Mouse (Mus musculus): ENCODE data around the gene Mia.

Gene Mia

DNA sequence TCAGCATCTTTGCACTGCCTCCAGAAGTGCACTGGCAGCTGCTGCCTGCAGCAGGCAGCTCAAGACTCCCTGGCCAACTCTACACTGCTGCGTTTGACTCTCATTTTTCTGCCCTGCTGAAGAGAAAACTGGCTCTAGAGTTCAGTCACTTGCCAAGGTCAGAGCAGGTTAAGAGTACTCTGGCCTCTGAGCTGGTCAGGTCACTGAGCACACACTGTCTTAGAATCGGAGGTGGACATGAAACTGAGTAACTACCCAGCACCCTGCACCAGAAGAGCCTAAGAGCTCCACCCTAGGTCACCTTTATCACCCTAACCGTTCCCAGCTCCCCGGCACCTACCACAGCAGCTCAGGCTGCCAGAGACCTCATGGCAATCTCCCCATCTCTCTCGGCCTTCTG, 5.0 kb upstream of the Mia start:
- no peak for DNase-seq (ENCODE audit: low spot score in 2 of 2)

DNA sequence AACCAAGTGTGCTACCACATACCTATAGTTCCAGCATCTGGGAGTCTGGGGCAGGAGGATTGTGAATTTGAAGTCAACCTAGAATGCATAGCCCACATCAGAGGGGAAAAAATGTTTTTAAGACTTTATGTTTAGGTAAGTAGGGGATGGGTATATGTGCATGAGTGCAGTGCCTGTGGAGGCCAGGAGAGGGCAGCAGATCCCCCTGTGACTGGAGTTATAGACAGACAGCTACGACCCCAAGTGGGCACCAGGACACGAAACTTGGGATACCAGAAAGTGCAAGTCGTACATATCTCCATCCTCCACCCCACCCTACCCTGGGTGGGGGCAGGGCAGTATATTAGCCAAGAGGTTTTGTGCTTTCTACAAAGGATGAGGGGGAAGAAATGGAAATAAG, 4.0 kb upstream of the Mia start:
- no peak for DNase-seq (ENCODE audit: low spot score in 2 of 2)

DNA sequence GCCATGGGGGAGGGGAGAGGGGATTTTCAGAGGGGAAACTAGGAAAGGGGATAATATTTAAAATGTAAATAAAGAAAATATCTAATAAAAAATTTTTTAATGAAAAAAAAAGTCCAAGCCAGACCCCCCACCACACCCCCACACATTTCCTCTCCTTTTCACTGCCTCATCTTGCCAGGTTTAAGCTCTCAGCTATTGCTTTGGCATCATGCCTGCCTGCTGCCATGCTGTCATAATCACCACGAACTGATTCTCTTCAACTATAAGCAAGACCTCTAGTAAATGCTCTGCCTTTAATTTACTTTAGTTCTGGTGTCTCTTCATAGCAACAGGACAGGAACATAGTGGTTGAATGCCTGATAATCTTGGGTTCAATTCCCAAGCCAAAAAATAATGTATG, 1.5 kb upstream of the Mia start:
- no peak for DNase-seq (ENCODE audit: low spot score in 2 of 2)

DNA sequence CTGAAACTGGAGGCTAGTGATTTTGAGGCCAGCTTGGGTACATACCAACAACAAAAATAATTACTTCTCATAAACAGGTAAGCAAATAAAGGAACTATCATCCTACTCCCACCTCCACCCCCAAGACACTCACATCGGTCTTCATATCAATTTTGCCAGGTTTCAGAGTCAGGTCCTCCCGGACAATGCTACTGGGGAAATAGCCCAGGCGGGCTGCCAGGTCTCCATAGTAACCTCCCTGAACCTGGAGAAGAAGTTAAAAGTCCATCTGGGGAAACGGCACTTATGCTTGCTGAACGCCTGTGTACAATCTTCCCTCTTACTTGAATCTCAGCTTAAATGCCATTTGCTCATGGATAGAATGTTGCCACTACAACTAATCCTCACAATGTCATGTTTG, 921 bp downstream of the Mia start:
- peak; percentile 55 to 58 for DNase-seq (ENCODE audit: low spot score in 2 of 2)

DNA sequence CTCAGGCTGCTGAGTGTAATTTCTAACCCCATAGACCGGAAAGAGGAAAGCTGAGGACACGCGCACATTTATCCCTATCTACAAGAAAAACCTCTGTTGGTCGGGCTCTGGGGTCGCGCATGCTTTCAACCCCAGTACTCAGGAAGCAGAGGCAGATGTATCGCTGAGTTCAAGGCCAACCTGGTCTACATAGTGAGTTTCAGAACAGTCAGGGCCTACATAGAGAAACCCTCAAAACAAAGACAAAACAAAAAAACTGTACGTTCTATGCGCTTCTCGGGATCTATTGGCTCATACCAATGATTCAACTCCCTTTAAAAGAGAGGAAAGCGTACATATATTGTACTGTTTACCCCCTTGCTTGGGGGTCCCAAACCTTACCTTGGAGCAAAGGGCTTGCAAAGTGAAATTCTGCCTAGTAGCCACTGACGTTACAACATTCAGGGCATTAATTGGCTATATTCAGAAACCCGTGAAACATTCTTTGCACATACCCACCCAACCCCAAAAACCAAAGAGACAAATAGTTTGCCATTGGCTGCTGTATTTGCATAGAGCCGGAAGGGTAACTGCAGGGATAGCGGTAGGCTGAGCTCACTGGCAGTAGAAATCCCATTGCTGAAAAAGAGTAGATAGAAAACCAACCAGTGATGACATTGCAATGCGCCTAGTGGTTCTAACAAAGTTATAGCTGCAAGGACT, 1.6 kb downstream of the Mia start:
- DNase-seq (ENCODE audit: low spot score in 2 of 2), result no peak

DNA sequence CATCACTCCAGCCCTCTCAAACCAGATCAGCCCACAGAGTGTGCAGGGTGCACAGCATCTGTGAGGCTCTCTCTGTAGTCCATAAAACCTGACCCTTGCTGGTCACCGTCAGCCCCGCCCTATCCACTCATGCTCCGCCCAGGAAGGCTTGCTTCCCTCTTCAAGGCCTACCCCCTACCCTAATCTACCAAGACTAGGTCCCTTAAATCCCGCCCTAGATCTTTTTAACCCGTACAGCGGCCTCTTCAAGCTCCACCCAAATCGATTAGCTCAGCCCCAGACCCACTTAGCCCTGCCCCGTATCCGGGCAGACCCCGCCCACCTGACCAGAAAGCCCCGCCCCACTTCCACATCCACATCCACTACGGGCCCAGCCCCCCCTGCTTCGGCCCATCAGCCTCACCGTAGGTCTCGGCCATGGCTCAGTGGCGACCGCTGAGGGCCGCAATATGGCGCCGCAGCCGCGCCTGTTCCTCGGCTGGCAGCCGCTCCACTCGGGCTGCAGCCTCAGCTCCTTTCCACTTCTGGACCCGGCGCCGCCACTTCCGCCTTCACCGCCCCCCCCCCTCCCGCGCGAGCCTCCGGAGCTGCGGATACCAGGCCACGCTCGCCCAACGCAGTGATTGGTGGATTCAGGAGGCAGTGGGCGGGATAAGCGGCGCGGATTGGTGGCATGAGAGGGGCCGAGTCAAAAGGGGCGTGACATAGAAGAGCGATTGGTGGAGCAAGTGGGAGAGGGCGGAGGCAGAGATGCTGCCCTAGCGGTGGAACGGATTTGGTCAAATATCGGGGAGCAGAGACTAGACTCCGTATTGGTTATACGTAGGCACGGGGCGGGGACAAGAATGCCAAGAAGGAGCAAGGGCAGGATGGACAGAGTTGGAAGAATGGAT, 2.4 kb downstream of the Mia start, which contains the start of gene Rab4b:
Rab4b (minus strand) TSS at position 573 of the 893 bp plus-strand sequence.
- peak; percentile 99 to 100 for DNase-seq (ENCODE audit: low spot score in 2 of 2)

DNA sequence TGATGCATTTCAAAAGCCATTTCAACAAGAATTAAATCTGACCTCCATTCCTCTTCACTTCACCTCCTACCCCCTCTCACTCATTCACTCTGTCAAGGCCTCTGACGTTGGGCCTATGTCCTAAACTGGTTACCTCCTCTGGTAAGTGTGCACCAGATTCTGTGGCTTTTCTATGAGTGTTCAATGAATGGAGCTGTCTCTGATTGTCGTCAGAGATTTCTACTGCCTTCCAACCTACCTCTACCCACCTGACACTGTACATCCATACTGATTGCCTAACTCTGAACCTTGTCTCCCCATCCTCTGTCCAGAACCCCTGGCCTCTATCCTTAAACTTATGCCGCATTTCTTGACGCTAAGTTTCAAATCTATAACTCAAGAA, 3.0 kb downstream of the Mia start:
- no peak for DNase-seq (ENCODE audit: low spot score in 2 of 2)

DNA sequence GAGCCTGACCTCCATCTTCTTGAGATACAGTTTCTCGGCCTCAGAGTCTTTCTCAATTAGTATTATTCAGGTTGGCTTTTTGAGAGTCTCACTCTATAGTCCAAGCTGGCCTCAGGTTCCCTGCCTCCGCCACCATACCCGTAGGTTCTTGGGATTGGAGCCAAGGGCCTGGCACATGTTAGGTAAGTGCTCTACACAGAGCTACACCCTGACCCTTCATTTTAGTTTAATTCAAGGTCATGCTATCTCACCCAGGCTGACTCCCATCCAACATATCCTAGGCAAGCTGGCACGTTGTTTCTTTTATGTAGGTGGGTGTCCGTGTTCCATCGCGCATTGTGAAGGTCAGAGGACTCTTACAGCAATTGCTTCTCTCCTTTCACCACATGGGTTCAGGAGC, 6.1 kb downstream of the Mia start:
- no peak for DNase-seq (ENCODE audit: low spot score in 2 of 2)

DNA sequence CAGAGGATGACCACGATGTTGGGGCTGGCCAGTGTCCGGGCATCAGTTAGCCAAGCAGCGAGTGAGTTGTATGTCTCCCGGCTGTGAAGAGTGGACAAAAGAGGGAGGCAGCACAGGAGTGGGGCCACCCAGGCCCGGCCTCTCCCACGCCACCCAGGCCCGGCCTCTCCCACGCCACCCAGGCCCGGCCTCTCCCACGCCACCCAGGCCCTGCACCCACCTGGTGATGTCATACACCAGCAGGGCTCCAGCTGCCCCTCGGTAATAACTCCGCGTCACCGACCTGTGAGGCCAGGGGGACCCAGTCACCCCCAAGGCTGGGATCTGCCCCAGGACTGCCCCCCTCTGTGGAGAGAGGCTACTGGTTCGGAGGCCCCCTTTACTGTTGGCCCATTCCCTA, 6.5 kb downstream of the Mia start:
- DNase-seq (ENCODE audit: low spot score in 2 of 2), result no peak

DNA sequence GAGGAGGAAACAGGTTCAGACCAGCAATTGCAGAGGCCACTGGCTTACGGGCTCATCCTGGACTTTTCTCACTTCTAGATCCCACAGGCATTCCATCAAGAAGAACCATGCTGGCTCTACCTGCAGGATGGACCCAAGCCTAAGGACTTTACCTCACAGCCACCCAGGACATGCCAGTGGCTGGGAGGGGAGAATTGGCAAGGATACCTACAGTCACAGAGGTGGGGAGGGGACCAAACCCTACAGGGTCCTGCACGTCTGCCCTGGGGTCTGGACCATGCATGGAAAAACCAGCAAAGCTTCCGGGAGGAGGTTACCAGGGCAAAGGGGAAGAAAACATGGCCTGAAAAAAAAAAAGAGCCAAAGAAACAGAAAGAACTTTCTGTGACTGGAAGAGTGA, 10.0 kb downstream of the Mia start:
- no peak for DNase-seq (ENCODE audit: low spot score in 2 of 2)

DNA sequence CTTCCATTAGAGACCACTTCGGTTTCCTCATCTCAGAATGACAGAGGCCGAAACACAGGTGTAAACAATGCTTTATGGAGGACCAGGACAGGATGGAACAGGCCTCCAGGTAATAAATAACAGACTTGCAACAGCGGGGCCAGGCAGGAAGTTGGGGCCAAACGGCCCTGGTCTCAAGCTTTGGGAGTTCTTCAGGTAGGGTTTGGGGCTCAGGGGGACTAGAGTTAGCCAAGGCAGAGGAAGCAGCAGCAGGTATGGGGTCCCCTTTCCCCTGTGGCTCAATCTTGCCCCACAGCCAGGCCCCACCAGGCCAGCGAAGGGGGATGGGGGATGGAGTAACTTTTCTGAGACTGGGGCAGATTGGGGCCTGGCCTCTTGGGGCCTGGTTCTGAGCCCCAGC, 12.6 kb downstream of the Mia start:
- no peak for DNase-seq (ENCODE audit: low spot score in 2 of 2)

DNA sequence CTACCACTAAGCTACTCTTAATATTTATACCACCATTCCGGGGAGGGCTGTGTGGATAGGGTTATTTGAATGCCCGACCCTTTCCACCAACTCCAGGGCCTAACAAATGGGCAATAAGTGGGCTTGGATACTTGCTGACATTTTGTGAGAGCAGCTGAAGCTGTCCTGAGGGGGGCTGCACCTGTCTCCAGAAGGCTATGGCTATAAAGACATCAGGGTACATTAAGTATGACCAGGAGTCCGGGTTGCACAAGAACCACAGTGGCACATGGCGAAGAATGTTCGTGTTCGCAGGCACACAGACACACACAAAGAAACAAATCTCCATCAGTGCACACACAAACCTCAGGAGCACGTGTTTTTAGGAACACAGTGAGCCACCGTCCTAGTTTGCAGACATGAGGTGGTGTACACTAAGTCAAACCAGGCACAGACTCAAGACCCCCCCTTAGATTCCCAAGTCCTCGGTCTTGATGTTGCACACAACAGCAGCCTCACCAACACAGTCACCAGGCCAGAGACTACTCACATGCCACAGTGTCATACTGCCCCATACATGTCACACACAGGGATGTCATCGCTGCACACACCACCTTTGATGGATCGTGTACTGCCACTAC, 13.4 kb downstream of the Mia start:
- DNase-seq (ENCODE audit: low spot score in 2 of 2), result no peak

DNA sequence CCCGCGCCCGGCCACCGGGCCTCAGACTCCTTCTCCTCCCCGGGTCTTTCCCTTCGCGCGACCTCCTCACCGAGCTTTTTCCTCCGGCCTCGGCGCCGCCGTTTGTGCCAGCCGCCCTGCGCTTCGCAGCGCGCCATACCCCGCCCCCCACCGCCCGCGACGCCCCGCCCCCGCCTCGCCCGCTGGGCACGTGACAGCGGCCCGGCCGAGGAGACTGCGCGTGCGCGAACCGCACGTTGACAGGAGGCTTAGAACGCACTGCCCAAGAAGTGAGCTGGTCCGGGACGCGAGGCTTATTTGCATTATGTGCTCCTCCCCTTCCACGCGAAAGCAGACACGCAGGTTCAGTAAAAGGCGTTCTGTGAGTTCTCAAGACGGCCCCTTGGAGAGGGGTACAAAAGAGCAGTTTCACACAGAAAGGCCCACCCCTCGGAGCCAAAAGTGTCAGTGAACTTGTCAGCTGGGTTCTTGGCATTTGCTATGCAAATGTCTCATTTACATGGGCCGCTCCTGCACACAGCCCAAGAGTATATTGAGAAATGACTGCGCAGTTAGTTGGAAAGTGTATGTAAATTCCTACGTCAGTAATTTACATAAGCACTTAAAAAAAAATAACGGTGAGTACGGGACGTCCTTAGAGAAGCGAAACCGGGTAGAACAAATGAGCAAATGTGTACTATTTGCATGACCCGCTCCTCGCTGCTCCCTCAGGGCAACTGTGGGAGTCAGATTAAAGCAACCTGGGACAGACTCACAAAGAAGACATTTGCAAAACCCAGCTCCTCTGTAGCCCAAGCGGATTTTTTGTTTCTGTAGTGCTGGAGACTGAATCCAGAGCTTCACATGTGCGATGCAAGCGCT, 14.1 kb downstream of the Mia start, which contains the start of gene Egln2:
Egln2 (minus strand) TSS at position 189 of the 861 bp plus-strand sequence.
- peak; percentile 96 to 97 for DNase-seq (ENCODE audit: low spot score in 2 of 2)

DNA sequence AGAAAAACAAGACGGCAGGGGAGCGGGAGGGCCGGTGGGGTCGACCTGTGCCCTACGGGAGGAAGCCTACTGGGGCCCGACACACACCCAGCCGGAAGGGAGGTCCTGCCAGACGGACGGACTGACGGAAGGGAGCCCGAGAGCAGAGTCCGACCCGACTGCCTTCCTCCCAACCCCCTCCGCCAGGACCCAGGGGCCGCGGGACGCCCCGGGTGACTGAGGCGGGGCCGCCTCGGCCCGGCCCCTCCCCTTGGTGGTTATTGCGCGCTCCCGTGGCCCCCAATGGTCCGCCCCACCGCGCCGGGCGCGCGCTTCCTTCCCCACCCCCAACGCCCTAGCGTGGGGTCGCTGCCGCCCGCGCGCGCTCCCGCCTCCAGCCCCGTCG, 14.7 kb downstream of the Mia start:
- DNase-seq (ENCODE audit: low spot score in 2 of 2), result peak; percentile 90 to 92

DNA sequence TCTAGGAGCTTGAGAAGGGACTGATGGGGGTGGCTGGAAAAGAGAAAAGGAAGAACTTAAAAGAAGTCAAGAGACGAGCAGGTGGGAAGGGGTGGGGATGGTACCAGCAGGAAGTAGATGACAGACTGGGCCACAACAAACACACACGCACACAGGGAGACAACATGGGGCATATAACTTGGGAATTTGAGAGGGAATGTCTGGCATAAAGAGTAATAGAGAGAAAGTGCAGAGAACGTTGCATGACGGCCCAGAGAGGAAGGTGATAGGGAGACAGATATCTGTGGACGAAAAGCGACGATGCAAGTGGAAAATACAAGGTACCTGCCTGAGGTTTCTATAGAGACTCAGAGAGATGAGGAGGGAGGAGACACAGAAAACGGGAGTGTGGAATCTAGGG, 15.3 kb downstream of the Mia start:
- DNase-seq (ENCODE audit: low spot score in 2 of 2), result no peak

DNA sequence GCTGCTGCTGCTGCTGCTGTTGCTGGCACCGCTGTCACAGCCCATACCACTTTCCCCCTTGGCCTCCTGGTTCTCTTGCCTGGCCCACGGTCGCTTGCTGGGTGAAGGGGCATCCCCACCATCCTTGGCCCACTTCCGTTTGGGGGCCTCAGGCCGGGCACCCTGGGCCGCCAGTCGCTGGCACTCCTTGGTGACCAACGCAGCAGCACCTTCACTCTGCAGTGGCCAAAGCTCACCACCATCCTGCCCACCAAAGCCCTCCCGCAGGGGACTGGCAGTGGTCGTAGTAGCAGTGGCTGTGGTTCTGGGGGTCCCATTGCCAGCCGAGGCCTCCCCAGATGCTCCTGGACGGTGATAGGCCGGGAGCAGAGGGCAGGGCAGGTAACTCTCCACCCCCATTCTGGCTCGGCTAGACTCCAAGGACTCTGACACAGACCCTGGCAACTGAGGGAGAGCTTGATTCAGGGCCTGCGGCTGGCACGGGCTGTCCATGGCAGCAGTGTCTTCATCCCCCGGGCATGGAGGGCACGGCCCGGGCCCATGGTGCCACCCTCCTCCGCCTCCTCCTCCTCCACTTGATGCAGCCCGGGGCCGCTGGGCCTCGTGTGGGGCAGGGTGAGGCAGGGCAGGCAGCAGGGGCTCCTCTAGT, 15.8 kb downstream of the Mia start:
- peak in 1 of 2 experiments; percentile 33 for DNase-seq (ENCODE audit: low spot score in 2 of 2)

DNA sequence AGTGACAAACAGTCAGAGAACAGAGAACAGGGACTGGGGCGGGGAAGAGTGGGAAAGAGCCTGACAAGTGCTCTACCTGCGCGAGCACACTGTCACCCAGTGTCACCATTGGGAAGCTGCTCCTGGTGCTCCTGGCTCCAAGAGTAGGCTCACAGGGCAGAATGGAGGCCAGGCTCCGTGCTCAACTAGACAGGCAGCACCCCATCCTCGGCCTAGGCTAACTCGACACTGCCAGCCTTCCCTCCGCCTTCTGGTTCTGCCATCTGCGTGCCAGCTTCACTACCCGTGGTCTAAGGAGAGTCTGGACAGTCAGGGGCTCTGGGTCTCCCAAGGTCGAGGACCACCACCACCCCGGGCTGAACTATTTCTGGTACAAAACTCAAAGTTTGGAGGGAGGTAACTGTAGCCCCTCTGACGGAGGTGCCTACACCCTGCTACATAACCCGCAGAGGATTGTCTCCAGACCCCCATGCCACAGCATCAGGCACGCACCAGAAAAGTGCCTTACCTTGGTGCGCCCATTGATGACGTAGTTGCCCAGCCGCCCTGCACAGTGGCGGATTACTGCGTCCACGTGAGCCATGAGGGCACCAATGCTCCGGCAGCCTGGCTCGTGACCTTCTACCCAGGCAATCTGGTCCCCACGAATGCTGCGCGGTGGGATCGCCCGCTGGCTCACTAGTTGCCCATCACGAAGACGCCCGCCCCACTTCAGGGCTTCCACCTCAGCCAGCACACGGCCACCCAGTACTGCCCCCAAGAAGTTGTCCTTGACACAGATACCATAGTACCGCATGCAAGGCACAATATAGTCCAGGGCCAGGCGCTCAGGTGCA, 16.6 kb downstream of the Mia start:
- no peak for DNase-seq (ENCODE audit: low spot score in 2 of 2)

DNA sequence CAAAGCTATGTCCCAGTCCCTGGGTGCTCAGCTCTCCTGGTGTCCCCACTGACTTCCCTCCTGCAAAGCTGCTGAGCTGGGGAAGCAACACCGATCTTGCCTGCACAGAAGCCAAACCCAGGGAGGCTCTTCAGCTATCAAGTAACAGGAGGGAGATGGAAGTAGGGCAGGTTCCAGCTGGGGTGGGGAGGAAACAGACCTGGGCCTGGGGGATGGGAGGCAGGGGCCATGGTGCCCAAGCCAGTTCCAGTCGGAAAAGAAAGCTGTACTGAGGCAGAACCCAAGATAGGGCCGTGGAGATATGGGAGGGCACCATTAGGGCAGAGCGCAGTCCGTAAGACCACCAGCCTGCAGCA, 17.5 kb downstream of the Mia start:
- DNase-seq (ENCODE audit: low spot score in 2 of 2), result no peak

DNA sequence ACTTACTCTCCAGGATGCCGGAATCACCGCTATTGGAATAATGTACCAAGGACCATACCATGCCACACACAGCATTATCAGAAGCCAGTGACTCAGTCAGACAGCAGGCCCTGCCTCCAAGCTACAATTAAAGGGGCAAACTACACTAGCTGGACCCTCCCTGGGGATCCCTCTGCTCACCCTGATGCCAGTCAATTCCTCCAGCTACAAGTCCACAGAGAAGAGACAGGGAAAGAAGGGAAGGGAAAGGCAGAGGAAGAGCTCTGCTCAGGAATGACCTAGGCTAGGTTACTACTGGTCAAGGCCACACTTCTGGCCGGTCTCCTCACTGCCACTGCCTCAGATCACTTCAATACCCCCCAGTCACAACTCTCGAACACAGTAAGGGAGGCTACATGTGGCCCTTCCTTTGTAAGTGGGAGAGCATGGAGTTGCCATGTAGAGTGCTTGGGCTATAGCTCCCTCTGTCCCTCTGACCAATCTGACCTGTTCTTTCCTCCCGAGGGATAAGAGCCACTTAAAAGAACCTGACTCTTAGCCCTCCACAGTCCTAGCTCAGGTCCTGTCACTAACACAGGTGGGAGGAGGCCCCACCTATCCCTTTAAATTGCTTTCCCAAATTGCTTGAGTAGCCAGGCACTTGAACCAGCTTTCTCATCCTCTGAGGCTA, 18.0 kb downstream of the Mia start:
- no peak for DNase-seq (ENCODE audit: low spot score in 2 of 2)

DNA sequence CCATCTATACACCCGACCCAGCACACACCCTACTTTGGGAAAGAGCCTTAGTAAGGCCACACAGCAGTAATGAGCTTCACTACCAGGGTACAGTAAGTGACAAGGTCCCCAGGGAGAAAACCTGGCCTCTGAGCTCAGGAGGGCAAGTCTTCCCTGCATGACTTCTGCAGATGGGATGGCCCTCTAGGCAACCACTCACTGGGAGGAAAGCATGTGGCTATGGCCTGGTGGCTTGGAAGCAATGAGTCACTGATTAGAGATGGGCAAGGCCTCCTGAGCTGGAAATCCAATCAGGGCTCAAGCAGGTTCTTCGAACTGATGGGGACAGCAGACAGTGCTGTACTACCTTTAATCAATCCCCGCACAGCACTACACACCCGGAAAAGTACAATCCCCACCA, 19.2 kb downstream of the Mia start:
- DNase-seq (ENCODE audit: low spot score in 2 of 2), result peak in 1 of 2 experiments; percentile 67
